Mouse (Mus musculus) cortical plate, adult 2 months (tissue): Measurements from ENCODE around the gene Arcn1. TPM values are rescaled to one million over a fixed set of nuclear protein-coding genes. Genes with fewer than 3 reads are reported as not detected.
A peak's percentile ranks its signal among the peaks of the same experiment; 100 is the strongest.

Source experiments
- H3K27ac ChIP-seq: fragments of 200-500 bp; 2 replicates; pipeline ENCODE4 v1.5.1; 2012; ENCODE audit warnings: low read length, control low read depth, inconsistent platforms; ENCODE audit not compliant: insufficient read depth
- H3K4me1 ChIP-seq: fragments of 200-500 bp; 2 replicates; pipeline ENCODE4 v1.6.1; 2011; ENCODE audit warnings: low read length; ENCODE audit not compliant: control insufficient read depth, insufficient read depth
- H3K4me3 ChIP-seq: fragments of 200-500 bp; 2 replicates; pipeline ENCODE4 v1.5.1; 2011; ENCODE audit warnings: mild to moderate bottlenecking, low read length, control low read depth; ENCODE audit not compliant: insufficient read depth
- CTCF ChIP-seq: fragments of 200-500 bp; IDR thresholded peaks from 2 replicates; pipeline ENCODE4 v1.5.1; 2011; ENCODE audit warnings: mild to moderate bottlenecking, control low read depth, low read length; ENCODE audit not compliant: insufficient read depth; ENCODE audit errors: extremely low read depth
- POLR2A ChIP-seq: fragments of 200-500 bp; IDR thresholded peaks from 2 replicates; pipeline ENCODE4 v1.6.1; 2011; ENCODE audit warnings: mild to moderate bottlenecking, low read length, control low read depth; ENCODE audit not compliant: insufficient read depth; ENCODE audit errors: extremely low read depth
- polyA plus RNA-seq: library from polyadenylated mRNA; depleted of rRNA; stranded (reverse); fragments of >200 nt; gene quantifications from 2 replicates; pipeline ENCODE4 v1.2.3, GENCODE M21; 2012

Arcn1 gene
- polyA plus RNA-seq, 1 experiment = 48.6 TPM

GRCm38 (mm10) chr9:44732921-44733530 lies 34.6 kb downstream of the Arcn1 start:
- Histone ChIP-seq H3K4me1 (no peaks in the 10 kb centered on the region), H3K4me3 (peak overlapping the region; percentile 39), H3K27ac (peak overlapping the region; percentile 71)
- TF ChIP-seq CTCF (no peak), POLR2A (no peak)

- TF ChIP-seq CTCF = no peak
- no peak for TF ChIP-seq POLR2A
- no peak overlapping the region for H3K4me3 ChIP-seq
- peak overlapping the region; percentile 71; the same call in 1 of the 2 replicates for H3K27ac ChIP-seq
- H3K4me1 ChIP-seq = no peaks in the 10 kb centered on the region
These were observed 35.5 kb downstream of the Arcn1 start for GRCm38 (mm10) chr9:44732130-44732549.

- no peak overlapping the region for H3K27ac ChIP-seq
- TF ChIP-seq CTCF (no peak), POLR2A (no peak)
- H3K4me3 ChIP-seq = no peak overlapping the region
- peaks cover 8% of the 10 kb centered on the region; the same call in 1 of the 2 replicates for H3K4me1 ChIP-seq
These were observed 40.2 kb downstream of the Arcn1 start for GRCm38 (mm10) chr9:44727441-44727840.

- H3K4me1 ChIP-seq = peaks cover 11% of the 10 kb centered on the region
- H3K4me3 ChIP-seq = no peak overlapping the region
These were observed 41.1 kb downstream of the Arcn1 start for GRCm38 (mm10) chr9:44726431-44727146.

GRCm38 (mm10) chr9:44724665-44725064 lies 43.0 kb downstream of the Arcn1 start:
- Histone ChIP-seq H3K4me1 (peaks cover 12% of the 10 kb centered on the region), H3K4me3 (no peak overlapping the region), H3K27ac (no peak overlapping the region)
- no peak for TF ChIP-seq POLR2A

More at GRCm38 (mm10) chr9:44726431-44727146, 41.1 kb downstream of the Arcn1 start:
- TF ChIP-seq CTCF = no peak
- TF ChIP-seq POLR2A = no peak
- H3K27ac ChIP-seq = no peak overlapping the region

- H3K27ac ChIP-seq = 0 out of 2 replicates have a peak overlapping the region, but pooled peaks have one; percentile 28
- H3K4me3 ChIP-seq = no peak overlapping the region
- TF ChIP-seq POLR2A (no peak), CTCF (no peak)
- H3K4me1 ChIP-seq = peaks cover 12% of the 10 kb centered on the region
These were observed 43.4 kb downstream of the Arcn1 start for GRCm38 (mm10) chr9:44724223-44724622.

- no peak for TF ChIP-seq POLR2A
- no peak for TF ChIP-seq CTCF
- Histone ChIP-seq H3K4me1 (peaks cover 12% of the 10 kb centered on the region), H3K4me3 (no peak overlapping the region), H3K27ac (peak overlapping the region; percentile 28; the same call in 1 of the 2 replicates)
These were observed 44.1 kb downstream of the Arcn1 start for GRCm38 (mm10) chr9:44723521-44724041.

- Histone ChIP-seq H3K4me3 (no peak overlapping the region), H3K4me1 (peaks cover 12% of the 10 kb centered on the region), H3K27ac (no peak overlapping the region)
- TF ChIP-seq POLR2A (no peak), CTCF (no peak)
These were observed 44.6 kb downstream of the Arcn1 start for GRCm38 (mm10) chr9:44723008-44723407.

- H3K27ac ChIP-seq = no peak overlapping the region
- TF ChIP-seq CTCF (no peak), POLR2A (no peak)
- H3K4me1 ChIP-seq = peaks cover 12% of the 10 kb centered on the region
- no peak overlapping the region for H3K4me3 ChIP-seq
These were observed 45.1 kb downstream of the Arcn1 start for GRCm38 (mm10) chr9:44722575-44722974.

GRCm38 (mm10) chr9:44721877-44722186 lies 45.8 kb downstream of the Arcn1 start:
- Histone ChIP-seq H3K4me3 (peak overlapping the region; percentile 59; the same call in 1 of the 2 replicates), H3K27ac (no peak overlapping the region), H3K4me1 (peaks cover 12% of the 10 kb centered on the region)
- no peak for TF ChIP-seq POLR2A
- TF ChIP-seq CTCF = no peak
